Mouse (Mus musculus) megakaryocyte, embryonic 14.5 days (primary cell): ENCODE data around the gene AU040320.

Source experiments
- FLI1 ChIP-seq: IDR thresholded peaks from 2 replicates; pipeline ENCODE4 v1.6.1; 2012; ENCODE audit warnings: low read length, inconsistent platforms, mixed read lengths
- GATA1 ChIP-seq: IDR thresholded peaks from 3 replicates; pipeline ENCODE4 v1.6.1; 2012; ENCODE audit warnings: mixed read lengths, low read length, inconsistent platforms, borderline replicate concordance

DNA sequence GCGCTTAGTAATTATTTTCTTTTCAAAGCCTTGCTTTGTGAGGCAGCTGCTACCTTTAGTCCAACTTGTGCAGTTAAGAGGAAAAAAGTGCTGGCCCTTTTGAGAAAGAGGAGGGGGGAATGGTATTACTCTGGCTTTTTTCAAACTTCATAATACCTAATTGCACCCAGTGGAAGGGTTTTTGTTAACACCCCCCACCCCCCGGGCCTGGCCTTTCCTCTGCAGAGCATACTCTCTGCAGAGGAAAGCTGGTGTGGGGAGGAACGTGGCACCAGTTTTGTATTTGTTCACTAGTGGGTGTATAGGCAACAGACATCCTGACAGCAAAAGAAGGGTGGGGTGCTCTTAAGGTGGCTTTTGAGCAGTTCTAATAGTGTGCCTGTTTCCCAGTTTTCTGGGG, 28.5 kb downstream of the AU040320 start:
- no peak for TF ChIP-seq GATA1
- no peak for TF ChIP-seq FLI1
